Mouse (Mus musculus) CH12F3 (cell line): ENCODE data around the gene Fam83g.

Experiments used
- in situ Hi-C: fragments of 300-500 bp; cut with MboI; formaldehyde crosslinking; loops from 2 replicates; pipeline ENCODE4 v1.14.3; 2020; ENCODE audit warnings: low sequenced_read_pairs

The Fam83g gene

GRCm38 (mm10) chr11:61706232-61706631, 22.3 kb downstream of the Fam83g start:
- in situ Hi-C loops = no loop called here

GRCm38 (mm10) chr11:61708928-61709327, 25.0 kb downstream of the Fam83g start:
- in situ Hi-C loops = no loop called here

GRCm38 (mm10) chr11:61713157-61713855, 29.4 kb downstream of the Fam83g start:
- in situ Hi-C loops = no loop called here

- in situ Hi-C loops = no loop called here
Observed at GRCm38 (mm10) chr11:61714346-61715117, 30.6 kb downstream of the Fam83g start.

GRCm38 (mm10) chr11:61715130-61715529, 31.2 kb downstream of the Fam83g start:
- in situ Hi-C loops = no loop called here

GRCm38 (mm10) chr11:61717990-61718389, 34.1 kb downstream of the Fam83g start:
- in situ Hi-C loops = no loop called here

GRCm38 (mm10) chr11:61719387-61719786, 35.5 kb downstream of the Fam83g start:
- in situ Hi-C loops = no loop called here

- in situ Hi-C loops = no loop called here
Observed at GRCm38 (mm10) chr11:61719826-61720225, 35.9 kb downstream of the Fam83g start.

- in situ Hi-C loops = no loop called here
Observed at GRCm38 (mm10) chr11:61720636-61721035, 36.7 kb downstream of the Fam83g start, which contains the start of gene Slc5a10. TSS of gene Slc5a10 (minus strand) at chr11:61720826.

GRCm38 (mm10) chr11:61722077-61722476, 38.2 kb downstream of the Fam83g start:
- in situ Hi-C loops = no loop called here

- in situ Hi-C loops = no loop called here
Observed at GRCm38 (mm10) chr11:61728037-61728436, 44.1 kb downstream of the Fam83g start.

- in situ Hi-C loops = no loop called here
Observed at GRCm38 (mm10) chr11:61732672-61733071, 48.8 kb downstream of the Fam83g start.

- in situ Hi-C loops = no loop called here
Observed at GRCm38 (mm10) chr11:61737290-61737689, 53.4 kb downstream of the Fam83g start.

GRCm38 (mm10) chr11:61740500-61740899, 56.6 kb downstream of the Fam83g start:
- in situ Hi-C loops = no loop called here

- in situ Hi-C loops = no loop called here
Observed at GRCm38 (mm10) chr11:61743768-61744167, 59.9 kb downstream of the Fam83g start.

- in situ Hi-C loops = no loop called here
Observed at GRCm38 (mm10) chr11:61744460-61744859, 60.6 kb downstream of the Fam83g start.

GRCm38 (mm10) chr11:61745781-61746180, 61.9 kb downstream of the Fam83g start:
- in situ Hi-C loops = no loop called here

- in situ Hi-C loops = no loop called here
Observed at GRCm38 (mm10) chr11:61747161-61747560, 63.3 kb downstream of the Fam83g start.

- in situ Hi-C loops = no loop called here
Observed at GRCm38 (mm10) chr11:61751612-61752011, 67.7 kb downstream of the Fam83g start.

- in situ Hi-C loops = no loop called here
Observed at GRCm38 (mm10) chr11:61757151-61757550, 73.3 kb downstream of the Fam83g start.
